Mouse (Mus musculus): ENCODE data around the gene Cat.

The Cat gene

DNA sequence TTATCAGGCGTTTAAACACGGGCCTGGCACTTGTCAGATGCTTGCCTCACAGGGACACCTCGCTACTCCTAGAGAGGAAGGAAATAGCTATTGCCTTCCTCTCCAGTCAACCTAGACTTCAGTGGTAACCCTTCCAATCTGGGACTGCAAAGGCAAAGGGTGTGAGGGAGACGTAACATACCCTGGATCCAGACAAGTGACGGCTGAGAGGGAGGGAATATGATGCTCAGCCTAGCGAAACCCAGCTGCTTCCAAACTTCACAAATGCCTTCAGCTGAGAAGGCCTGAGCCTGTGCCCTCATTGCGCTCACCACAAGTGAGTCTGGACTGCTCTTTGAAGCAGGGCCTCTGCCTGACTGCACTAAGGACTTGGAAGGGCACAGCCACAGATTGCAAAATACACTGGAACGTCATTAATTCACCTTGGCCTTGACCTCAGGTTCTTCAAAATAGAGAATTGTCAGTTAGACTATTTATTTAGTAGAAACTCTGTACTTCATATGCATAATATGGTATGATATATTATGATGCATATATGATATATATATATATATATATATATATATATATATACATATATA is 52.2 kb downstream of the Cat start:
- no peak for DNase-seq

DNA sequence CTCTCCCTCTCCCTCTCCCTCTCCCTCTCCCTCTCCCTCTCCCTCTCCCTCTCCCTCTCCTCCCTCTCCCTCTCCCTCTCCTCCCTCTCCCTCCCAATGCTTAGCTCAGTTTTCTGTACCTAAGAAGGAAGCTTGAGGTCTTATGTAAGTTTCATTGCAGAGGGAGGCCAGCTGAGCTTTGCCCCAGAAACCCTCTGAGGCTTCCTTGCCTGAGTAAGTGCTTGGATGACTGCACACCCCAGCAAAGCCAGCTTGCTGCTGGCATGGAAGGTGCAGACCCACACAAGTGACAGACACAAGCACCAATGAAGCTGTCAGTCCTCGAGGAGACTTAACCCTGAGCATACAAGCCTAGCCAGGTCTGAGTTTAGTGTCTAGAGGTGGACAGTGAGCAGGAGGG is 54.2 kb downstream of the Cat start:
- DNase-seq = no peak

DNA sequence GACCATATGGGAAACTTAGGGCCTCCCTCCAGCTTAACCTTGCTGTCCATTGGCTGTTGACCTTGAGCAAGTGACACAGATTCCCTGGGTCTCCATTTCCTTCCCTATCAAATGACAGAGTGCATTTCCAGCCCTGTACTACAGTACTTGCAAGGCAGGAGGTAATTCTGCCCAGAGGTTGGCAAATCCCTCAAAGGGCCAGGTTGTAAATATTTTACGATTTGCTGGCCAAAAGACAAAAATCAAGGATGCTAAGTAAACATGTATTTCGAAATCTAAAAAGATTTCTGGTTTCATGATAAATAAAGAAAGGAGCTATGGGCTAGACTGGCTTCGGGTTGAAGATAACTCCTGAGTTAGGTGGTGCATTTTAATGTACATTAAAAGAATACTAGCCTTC is 56.6 kb downstream of the Cat start:
- no peak for DNase-seq

DNA sequence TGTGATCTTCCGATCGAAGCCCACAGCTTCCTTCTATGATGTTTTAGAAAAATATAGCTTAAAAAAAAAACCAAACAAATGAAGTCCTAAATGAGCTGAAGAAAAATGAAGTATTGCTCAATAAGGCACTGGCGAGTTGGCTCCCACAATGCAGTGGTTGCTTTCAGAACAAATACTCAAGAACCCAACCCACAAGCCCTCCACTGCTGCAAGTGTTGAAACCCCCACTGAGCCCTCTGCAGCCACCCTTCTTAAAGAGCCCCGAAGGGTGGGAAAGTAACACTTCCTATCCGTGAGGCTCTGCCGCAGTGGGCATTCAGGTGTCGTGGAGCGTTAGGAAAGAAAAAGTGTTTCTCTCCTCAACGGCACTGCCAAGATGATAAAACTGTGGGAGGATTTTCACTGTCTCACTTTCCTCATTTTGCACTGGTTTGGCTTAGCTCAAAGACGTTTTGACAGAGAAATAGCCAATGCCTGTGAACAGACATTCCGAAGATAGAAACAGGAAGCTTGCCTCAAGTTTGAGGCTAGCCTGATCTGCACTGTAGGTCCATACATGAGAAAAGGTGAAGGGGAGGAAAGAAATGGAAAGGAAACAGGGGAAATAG is 59.4 kb downstream of the Cat start:
- DNase-seq = no peak

DNA sequence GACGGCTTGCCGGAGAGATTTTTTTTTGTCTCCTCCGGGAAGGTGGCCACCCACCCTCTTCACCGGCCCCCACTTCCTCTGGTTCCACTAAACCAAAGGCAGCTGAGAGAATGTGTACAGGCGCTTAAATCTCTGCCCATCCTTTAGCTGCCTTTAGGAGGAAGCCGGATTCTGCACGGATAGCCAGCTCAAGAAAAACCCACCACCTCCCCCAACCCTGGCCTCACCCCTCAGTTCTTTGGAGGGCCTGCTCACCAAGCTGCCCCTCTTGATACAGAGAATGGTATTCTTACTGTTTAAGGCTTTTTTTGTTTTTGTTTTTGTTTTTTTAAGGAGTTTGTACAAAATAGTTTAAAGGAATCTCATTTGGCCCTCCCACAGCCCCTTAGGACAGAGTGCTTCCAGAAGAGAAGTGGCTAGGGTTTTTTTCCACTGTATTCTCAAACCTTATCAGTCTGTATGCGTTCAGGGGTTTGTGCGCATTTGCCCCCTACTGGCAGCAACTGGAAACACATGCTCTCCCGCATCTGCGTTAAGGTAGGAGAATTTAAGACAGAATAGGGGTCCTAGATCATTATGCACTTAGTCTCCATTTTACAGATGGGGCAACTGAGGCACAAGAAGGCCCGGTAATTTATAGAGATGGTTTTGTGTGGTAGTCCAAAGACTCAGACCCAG is 60.5 kb downstream of the Cat start:
- peak; percentile 38 to 55 for DNase-seq

DNA sequence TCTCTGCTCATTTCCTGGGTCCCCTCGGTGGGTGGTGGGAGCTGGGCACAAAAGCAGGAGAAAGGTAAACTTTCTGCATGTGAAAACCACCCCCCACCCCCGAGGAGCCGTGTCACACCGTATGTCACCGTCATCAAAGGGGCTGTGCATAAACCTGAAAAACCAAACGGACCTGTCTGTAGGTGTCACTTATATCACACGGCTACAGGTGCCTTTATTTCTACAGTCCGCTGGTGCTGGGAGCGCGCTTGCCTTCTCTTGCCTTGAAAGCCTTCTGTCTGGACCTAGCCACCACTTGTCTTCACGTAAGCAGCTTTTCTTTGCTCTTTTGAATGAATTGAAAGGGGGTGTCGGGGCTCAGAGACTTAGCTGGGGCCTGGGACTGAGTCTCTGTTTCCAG is 61.1 kb downstream of the Cat start:
- no peak for DNase-seq

DNA sequence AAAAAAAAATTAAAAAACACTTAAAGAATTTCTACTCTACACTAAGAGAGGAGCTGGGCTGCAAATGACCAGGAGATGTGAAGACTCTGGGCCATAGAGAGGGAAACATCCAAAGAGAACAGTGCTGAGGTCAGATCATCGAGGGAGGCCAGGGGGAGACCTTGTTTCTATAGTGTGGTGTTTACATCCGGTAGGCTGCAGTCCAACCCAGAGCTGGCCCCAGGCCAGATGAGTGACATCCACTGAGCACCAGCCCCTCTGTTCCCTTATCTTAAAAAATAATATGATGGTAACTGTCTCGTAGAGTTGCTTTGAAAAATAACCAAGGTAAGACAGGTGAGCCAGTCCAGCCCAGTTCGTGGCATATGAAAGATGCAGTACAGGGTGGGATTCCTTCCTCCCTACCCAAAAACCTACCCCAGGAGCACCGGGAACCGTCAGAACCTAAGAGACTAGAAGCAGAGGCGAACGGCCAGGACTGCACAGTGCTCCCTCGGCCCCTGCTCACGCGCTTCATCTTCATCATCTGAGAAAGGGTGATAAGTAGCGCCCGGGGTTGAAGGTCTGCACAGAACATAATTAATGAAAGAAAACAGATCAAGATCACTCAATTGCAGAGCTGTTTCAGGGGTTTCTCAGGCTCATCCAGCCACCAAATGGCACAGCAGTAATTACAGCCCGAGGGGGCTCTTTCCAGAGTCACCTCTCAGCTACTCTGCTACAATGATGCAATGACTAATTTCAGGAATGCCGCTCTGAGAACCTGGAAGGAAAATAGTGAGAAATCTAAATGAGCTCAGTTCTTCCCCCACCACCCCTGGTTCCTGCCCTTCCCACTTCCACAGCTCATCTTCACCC is 64.1 kb downstream of the Cat start:
- no peak for DNase-seq

DNA sequence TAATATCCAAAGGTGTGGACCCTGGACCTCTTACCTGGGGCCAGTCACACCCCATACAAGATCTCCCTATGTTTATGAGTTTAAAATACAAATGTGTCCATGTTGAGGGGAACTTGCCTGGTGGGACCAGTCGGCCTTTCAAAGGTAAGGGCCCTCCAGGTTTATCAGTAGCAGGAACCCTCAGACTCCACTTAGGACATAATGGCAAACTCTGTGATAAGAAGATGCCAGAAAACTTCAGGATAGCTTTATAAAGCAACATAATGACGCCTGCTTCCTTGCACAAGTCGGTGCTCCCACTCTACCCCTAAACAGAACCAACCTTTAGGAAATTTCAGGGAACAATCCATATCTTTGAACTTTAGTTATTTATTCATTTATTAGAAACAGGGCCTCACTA is 69.2 kb downstream of the Cat start:
- no peak for DNase-seq

DNA sequence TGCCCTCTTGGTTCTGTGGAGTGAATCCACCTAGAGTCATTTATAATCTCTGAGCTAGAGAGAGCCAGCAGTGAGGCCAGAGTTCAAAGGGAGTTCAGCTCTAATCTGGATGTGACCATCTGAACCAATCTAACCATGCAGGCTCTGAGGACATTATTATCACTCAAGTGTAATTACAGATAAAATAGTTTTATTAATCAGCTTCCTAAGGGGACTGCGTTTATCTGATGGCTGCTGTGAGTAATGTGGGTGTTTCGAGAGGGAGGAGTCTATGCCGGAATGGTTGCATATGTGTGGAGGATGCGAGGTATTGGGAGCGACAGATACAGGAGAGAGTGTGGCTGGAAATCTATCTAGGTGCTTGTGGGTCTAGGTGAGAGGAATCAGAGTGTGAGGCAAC is 71.6 kb downstream of the Cat start:
- DNase-seq = no peak

DNA sequence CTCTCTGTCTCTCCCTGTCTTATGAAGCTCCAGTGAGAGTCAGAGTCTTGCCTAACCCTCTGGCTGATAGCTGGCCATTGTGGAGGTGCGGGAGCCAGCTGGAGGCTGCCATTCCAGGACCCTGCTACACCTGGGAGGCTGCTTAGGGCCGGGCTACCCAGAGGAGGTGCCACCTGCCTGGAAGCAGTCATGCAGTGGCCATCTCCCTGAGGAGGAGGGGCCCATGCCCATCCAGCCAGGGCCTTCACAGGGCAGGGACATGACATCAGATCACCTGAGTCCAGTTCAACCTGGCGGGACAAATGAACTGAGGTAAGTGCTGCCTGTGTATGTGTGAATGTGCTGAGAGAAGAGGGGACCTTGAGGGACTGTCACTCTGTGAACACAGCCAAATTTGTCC is 73.1 kb downstream of the Cat start:
- no peak for DNase-seq

DNA sequence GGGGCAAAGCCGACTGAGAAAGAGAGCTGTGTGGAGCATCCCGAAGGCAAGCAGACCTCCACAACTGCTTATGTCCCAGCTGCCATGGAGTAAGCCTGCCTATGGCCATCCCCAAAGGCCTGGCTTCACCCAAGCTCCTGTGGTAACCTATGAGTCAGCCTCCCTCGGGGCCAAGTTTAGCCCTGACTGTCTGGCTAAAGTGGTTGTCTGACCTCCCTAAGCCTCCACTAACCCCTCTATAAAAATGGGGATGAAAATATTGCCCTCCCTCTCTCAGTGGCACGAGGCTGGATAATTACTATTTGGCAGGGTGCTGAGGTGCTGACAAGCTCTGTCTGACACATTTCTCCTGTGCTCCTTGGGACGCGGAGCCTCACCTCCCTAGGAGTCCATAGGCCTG is 73.6 kb downstream of the Cat start, which contains the start of gene Elf5:
TSS of gene Elf5 (plus strand) at position 341 of the 400 bp plus-strand sequence.
- no peak for DNase-seq

DNA sequence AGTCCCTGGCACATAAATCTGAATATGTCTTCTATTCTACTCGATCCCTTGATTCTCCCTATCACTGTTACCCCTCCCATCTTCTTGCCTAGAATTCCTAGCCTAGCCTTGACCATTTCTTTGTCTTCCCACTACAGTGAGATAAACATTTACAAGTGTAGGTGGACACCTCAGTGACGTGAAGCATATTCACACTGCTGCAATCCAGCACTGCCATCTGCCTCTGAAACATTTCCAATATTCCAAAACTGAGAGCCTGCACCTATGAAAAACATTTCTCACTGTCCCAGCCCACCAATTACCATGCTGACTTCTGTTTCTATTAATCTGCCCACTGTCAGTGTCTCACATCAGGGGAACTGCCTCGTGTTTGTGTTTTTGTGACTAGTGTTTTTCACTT is 78.7 kb downstream of the Cat start:
- no peak for DNase-seq

Data from thymus, postnatal 36 days (tissue).